Mouse (Mus musculus) intestine, embryonic 15.5 days (tissue): Measurements from ENCODE around the gene Kdm2a. TPM values are rescaled to one million over a fixed set of nuclear protein-coding genes. Genes with fewer than 3 reads are reported as not detected.

ENCODE experiments used
- ATAC-seq: fragments of 200-750 bp; cut with Nextera tagmentation; 2 replicates; pipeline ENCODE4 v1.8.0; 2017; ENCODE audit warnings: moderate TSS enrichment, moderate library complexity
- H3K27ac ChIP-seq: fragments of 300-500 bp; sonication (generic); 2 replicates; pipeline ENCODE4 v1.5.1; 2015; ENCODE audit warnings: mild to moderate bottlenecking, inconsistent platforms
- H3K27me3 ChIP-seq: fragments of 300-500 bp; sonication (generic); replicated peaks from 2 replicates; pipeline ENCODE4 v1.6.1; 2015; ENCODE audit warnings: inconsistent platforms
- H3K36me3 ChIP-seq: fragments of 300-500 bp; sonication (generic); 2 replicates; pipeline ENCODE4 v1.6.1; 2015; ENCODE audit warnings: inconsistent platforms
- H3K4me1 ChIP-seq: fragments of 300-500 bp; sonication (generic); replicated peaks from 2 replicates; pipeline ENCODE4 v1.6.1; 2015; ENCODE audit warnings: inconsistent platforms
- H3K4me2 ChIP-seq: fragments of 300-500 bp; sonication (generic); replicated peaks from 2 replicates; pipeline ENCODE4 v1.6.1; 2015; ENCODE audit warnings: mild to moderate bottlenecking, inconsistent platforms
- H3K4me3 ChIP-seq: fragments of 300-500 bp; sonication (generic); replicated peaks from 2 replicates; pipeline ENCODE4 v1.5.1; 2015; ENCODE audit warnings: inconsistent platforms
- H3K9ac ChIP-seq: fragments of 300-500 bp; sonication (generic); 2 replicates; pipeline ENCODE4 v1.6.1; 2015; ENCODE audit warnings: inconsistent platforms
- H3K9me3 ChIP-seq: fragments of 300-500 bp; sonication (generic); 2 replicates; pipeline ENCODE4 v1.6.1; 2016; ENCODE audit warnings: inconsistent platforms
- WGBS: fragments of 180-500 bp; shearing (Covaris S2); methylation state at CpG from one replicate; pipeline ENCODE4 v1.1.7; 2015; 5-methylcytosine and 5-hydroxymethylcytosine counted together
- polyA plus RNA-seq: library from polyadenylated mRNA; unstranded; fragments of >200 nt; fragmentation: Nextera tagmentation; extraction: Ambion mirVana; gene quantifications from 2 replicates; pipeline ENCODE4 v1.2.1, GENCODE M21; 2015

Kdm2a gene
- 37.5 and 38.9 TPM in 2 replicates for polyA plus RNA-seq

DNA sequence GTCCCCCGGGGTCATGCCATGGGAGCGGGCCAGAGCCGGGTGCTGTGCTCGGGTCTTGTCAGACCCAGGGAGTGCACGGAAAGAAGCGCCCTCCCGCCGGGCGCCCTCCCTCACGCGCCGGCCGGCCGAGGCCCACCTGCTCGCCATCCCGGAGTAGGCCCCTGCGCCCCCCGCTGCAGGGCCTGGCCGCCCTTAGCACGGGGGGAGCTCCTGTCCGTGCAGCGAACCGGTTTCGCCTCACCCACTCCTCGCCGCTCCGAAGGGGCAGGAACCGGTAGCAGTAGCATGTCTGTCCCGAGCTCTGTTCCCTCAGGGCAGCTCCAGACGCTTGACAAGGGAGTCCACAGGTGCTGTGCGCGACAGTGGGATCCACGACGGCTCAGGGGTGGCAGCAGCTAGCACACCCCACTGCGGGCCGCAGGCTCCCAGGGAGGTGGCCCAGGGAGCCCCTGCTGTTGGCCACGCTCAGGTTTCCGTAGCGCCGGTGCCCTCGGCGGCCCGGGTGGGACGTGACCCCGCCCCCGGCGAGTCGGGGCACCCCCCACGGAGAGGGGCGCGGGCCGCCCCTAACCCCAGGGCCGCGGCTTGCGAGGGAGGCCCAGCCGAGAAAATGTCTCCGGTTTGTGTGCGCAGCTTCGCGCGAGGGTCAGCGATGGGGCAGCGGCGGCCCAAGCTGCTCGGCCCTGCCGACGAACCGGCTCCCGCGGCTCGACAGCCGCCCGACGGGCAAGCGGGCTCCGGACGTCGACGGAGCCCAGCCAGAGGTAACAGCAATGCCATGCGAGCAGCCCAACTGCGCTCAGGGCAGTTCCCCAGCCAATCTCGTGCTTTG is at the start of gene Kdm2a:
TSS of gene Kdm2a (minus strand) at position 488 of the 832 bp plus-strand sequence.
- peak within 1 kb of the TSS; percentile 83 for H3K27ac ChIP-seq
- H3K9ac ChIP-seq, result peak within 1 kb of the TSS; percentile 76
- peak within 1 kb of the TSS; percentile 92 for H3K4me3 ChIP-seq
- no peaks in the 10 kb centered on the region for H3K9me3 ChIP-seq
- WGBS, result 1% methylated on average over 82 of the region's 82 CpGs
- H3K36me3 ChIP-seq, result no peaks in the 10 kb centered on the region
- no peaks in the 10 kb centered on the region for H3K27me3 ChIP-seq
- H3K4me1 ChIP-seq, result peaks cover 14% of the 10 kb centered on the region
- H3K4me2 ChIP-seq, result peak within 1 kb of the TSS; percentile 90
- peak; percentile 28; the same call in 1 of the 2 replicates for ATAC-seq

DNA sequence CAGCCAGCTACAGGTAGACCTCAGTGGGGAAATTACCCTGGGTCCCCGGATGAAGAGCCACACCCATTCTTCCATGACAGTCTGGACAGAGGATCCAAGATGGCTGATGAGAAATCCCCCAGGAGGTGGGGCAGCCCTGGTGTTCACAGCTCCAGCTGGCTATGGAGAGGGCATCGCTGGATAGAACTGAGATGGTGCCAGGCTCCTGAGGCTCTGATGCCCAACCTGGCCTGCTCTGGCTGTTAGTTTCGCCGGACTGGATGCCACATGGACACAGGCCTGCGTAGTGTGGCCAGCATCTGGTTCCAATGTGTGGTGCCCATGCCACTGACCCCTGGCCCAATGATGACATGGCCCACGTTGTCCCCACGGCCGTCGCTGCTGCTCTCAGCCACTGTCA is 49.4 kb upstream of the Kdm2a start:
- Histone ChIP-seq H3K9me3 (no peaks in the 10 kb centered on the region), H3K4me2 (no peak overlapping the region), H3K4me3 (no peak overlapping the region), H3K4me1 (0 out of 2 replicates have a peak, but pooled peaks cover under 1% of the 10 kb centered on the region), H3K27ac (no peak overlapping the region), H3K27me3 (no peaks in the 10 kb centered on the region), H3K36me3 (no peaks in the 10 kb centered on the region), H3K9ac (no peak overlapping the region)
- no peak for ATAC-seq
- WGBS, result 92% methylated on average over 9 of the region's 9 CpGs

DNA sequence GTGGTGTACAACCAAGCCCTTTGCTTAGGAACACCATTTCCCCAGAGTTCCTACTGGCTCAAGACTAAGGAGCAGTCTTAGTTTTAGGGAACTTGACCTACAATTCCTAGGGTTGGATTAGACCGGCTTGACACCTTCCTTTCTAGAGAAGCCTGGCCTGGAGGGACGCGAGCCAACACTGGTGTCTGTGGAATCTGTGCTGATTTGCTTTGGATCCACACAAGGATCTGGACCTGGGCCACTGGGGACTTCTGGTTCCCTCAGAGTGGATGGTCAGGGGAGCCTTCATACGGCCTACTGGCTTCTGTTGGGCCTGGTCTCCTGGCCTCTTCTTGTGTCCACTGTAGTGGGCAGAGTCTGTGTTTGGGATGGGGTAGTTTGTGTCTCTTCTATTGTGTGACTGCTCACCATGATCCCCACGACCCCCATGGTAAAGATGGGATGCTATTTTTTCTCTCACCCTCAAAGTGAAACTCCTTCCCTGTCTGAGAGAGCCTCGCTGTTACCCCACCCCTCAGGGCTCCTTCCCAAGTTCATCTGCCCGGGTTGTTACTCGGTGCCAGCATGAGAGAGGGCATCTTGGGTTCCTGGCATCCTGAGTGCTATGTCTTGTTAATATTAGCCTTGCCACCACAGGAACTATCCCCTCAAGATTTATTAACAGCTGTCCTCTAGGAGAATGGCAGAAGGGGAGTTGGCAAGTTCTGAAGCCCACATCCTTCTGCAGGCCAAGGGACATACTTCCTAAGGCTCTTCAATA is 48.8 kb upstream of the Kdm2a start:
- Histone ChIP-seq H3K27ac (no peak overlapping the region), H3K4me3 (no peak overlapping the region), H3K36me3 (no peaks in the 10 kb centered on the region), H3K4me2 (no peak overlapping the region), H3K4me1 (peaks cover 5% of the 10 kb centered on the region), H3K9ac (no peak overlapping the region), H3K9me3 (no peaks in the 10 kb centered on the region), H3K27me3 (no peaks in the 10 kb centered on the region)
- ATAC-seq, result no peak
- WGBS, result 84% methylated on average over 8 of the region's 8 CpGs

DNA sequence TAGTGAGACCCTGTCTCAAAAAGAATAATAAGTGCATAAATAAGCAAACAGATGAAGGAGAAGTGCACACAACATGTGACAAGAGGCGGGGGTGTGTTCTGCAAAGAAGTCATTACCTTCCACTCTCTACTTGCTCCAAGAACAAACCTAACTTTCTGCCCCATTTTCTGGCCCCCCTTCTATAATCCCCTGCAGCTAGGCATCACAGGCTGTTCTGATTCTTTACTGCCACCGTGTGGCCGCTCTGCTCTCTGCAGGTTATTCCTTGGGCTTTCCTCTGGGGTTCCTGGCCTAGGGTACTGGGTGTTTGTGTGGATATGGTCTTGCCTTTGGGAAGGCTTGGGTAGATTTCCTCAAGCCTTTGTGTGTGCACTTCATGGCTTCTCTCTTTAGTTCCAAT is 44.3 kb upstream of the Kdm2a start:
- ATAC-seq, result no peak
- H3K36me3 ChIP-seq, result no peaks in the 10 kb centered on the region
- H3K9me3 ChIP-seq, result no peaks in the 10 kb centered on the region
- H3K9ac ChIP-seq, result no peak overlapping the region
- no peaks in the 10 kb centered on the region for H3K27me3 ChIP-seq
- H3K4me3 ChIP-seq, result no peak overlapping the region
- no peak overlapping the region for H3K27ac ChIP-seq
- 11% methylated on average over 3 of the region's 3 CpGs for WGBS
- no peak overlapping the region for H3K4me2 ChIP-seq
- peaks cover 26% of the 10 kb centered on the region for H3K4me1 ChIP-seq

DNA sequence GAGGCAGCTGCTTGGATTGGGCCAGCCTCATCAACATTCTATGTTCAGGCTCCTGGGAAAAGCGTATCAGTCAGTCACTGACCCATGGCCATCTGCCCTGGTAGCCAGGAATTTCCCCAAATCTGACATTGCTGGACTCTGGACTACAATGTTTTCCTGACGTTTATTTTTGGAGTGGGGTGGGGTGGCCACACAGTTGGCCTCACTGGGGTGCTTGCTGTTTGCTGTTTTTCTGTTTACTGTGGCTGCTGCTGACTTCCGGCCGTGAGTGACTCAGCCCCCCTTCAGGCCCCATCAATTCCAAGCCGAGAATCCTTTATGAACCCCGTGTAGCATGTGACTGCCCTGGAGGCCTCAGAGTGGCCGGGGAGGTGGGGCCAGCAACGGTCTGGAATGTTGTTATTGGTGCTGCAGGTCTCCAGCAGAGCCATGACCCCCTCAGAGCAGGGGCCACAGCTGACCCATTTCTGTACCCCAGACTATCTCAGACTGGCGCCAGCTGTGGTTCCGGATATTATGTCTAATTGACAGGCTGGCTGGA is 43.6 kb upstream of the Kdm2a start:
- no peaks in the 10 kb centered on the region for H3K9me3 ChIP-seq
- no peaks in the 10 kb centered on the region for H3K36me3 ChIP-seq
- WGBS, result 29% methylated on average over 10 of the region's 10 CpGs
- no peak overlapping the region for H3K4me3 ChIP-seq
- no peak overlapping the region for H3K9ac ChIP-seq
- peak; percentile 30 for ATAC-seq
- peak overlapping the region; percentile 5; the same call in 1 of the 2 replicates for H3K27ac ChIP-seq
- H3K4me1 ChIP-seq, result peaks cover 26% of the 10 kb centered on the region
- H3K4me2 ChIP-seq, result no peak overlapping the region
- no peaks in the 10 kb centered on the region for H3K27me3 ChIP-seq

DNA sequence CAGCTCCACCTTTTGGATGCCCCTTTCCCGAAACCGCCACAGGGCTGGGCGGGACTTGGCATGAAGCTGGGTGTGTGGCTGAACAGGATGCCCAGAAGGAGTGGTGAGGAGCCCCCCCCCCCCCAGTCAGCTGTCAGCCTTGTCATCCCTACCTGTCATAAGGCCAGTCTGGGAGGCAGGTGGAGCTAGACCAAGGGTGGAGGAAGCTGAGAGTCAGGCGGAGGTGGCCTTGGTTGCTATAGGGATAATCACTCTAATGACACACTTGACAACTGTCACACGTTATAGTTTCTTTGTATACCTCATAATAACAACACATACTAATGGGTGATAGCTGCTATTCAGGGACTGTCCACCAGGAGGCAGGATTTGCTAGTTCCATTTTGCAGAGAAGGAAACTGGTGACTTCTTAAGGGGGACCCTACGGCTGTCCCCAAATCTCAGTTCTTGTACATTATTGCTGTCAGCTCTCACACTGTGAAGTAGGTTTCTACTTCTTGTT is 43.1 kb upstream of the Kdm2a start:
- WGBS, result 46% methylated on average over 6 of the region's 6 CpGs

DNA sequence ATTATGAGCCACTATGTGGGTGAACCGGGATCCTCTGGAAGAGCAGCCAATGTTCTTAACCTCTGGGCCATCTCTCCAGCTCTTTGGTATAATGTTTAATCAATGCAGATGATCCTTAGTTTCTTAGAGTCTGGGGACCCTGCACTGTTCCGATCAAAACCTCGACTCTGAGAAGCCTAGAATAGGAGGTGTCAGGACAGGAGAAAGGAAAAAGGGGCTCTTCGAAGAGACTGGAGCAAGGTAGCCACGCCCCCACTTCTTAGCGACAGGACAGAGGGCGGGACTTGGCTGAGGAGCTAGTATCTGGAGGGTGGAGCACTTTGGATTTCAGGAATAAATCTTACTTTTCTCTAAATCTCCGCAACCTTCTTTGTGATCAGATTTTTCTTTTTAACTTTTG is 42.1 kb upstream of the Kdm2a start:
- Histone ChIP-seq H3K9ac (no peak overlapping the region), H3K9me3 (no peaks in the 10 kb centered on the region), H3K36me3 (no peaks in the 10 kb centered on the region), H3K4me2 (peak overlapping the region; percentile 92), H3K4me1 (peaks cover 26% of the 10 kb centered on the region), H3K27ac (no peak overlapping the region), H3K4me3 (peak overlapping the region; percentile 72), H3K27me3 (no peaks in the 10 kb centered on the region)
- 10% methylated on average over 8 of the region's 8 CpGs for WGBS
- ATAC-seq, result 0 out of 2 replicates have a peak, but pooled peaks have one; percentile 24

More for the DNA sequence above, 43.1 kb upstream of the Kdm2a start:
- H3K4me3 ChIP-seq, result no peak overlapping the region
- H3K36me3 ChIP-seq, result no peaks in the 10 kb centered on the region
- peak overlapping the region; percentile 5; the same call in 1 of the 2 replicates for H3K27ac ChIP-seq
- no peak overlapping the region for H3K9ac ChIP-seq
- ATAC-seq, result peak; percentile 37; the same call in 1 of the 2 replicates
- H3K27me3 ChIP-seq, result no peaks in the 10 kb centered on the region
- peaks cover 26% of the 10 kb centered on the region for H3K4me1 ChIP-seq
- no peaks in the 10 kb centered on the region for H3K9me3 ChIP-seq
- H3K4me2 ChIP-seq, result no peak overlapping the region

DNA sequence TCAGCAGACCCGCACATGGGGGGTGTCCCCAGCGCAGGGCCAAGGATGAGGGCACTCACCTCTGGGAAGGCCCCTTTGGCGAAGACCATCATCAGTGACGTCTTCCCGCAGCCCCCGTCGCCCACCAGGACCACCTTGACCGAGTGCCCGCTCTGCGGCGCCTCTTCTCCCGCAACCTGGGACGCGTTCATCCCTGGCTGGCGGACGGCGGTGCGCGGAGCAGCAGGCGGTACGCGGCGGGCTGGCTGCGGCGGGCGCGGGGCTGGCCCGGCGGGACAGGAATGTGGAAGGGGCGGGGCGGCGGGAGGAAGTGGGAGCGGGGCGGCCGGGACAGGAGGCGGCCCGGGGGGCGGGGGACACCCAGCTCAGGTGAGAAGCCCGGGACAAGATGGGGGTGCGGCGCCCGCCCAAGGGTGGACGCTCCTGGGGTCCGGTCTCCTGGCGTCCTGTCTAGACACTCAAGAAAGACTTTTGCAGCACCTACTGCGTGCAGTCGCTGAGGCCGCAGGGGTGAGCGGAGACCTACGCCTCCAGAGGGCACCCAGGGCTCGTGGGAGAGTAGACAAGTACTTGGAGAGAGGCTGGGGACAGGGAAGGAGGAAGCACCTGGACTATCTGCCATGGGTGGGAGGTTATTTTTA is 41.2 kb upstream of the Kdm2a start, which contains the start of gene Rhod:
TSS of gene Rhod (minus strand) at position 272 of the 641 bp plus-strand sequence.
- under 1% methylated on average over 49 of the region's 51 CpGs for WGBS
- Histone ChIP-seq H3K9ac (peak within 1 kb of the TSS; percentile 75), H3K36me3 (no peaks in the 10 kb centered on the region), H3K4me1 (peaks cover 26% of the 10 kb centered on the region), H3K27me3 (no peaks in the 10 kb centered on the region), H3K9me3 (no peaks in the 10 kb centered on the region), H3K27ac (peak within 1 kb of the TSS; percentile 33), H3K4me2 (peak within 1 kb of the TSS; percentile 92), H3K4me3 (peak within 1 kb of the TSS; percentile 72)
- ATAC-seq, result peak; percentile 79

DNA sequence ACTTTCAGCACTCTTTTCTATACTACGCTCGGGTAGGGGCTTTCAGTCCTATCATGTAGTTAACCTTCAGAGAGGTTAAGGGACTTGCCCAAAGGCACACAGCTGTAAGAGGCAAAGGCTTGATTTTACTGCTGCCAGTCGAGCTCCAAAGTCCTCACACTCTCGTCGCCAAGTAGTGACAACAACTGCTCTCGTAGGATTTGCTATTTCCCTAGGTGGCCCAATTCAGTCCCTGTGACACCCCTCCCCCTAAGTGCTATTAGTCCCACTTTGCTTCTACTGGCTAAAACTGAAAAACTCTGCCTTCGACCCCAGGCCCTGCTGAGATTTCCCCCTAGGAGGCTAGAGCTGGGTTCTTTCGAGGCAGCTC is 40.7 kb upstream of the Kdm2a start:
- H3K27ac ChIP-seq, result peak overlapping the region; percentile 33; the same call in 1 of the 2 replicates
- H3K9ac ChIP-seq, result peak overlapping the region; percentile 75
- no peaks in the 10 kb centered on the region for H3K36me3 ChIP-seq
- H3K9me3 ChIP-seq, result no peaks in the 10 kb centered on the region
- peak overlapping the region; percentile 92 for H3K4me2 ChIP-seq
- ATAC-seq, result 0 out of 2 replicates have a peak, but pooled peaks have one; percentile 1
- H3K4me3 ChIP-seq, result peak overlapping the region; percentile 72
- WGBS, result 6% methylated on average over 8 of the region's 8 CpGs
- no peaks in the 10 kb centered on the region for H3K27me3 ChIP-seq
- peaks cover 26% of the 10 kb centered on the region for H3K4me1 ChIP-seq

DNA sequence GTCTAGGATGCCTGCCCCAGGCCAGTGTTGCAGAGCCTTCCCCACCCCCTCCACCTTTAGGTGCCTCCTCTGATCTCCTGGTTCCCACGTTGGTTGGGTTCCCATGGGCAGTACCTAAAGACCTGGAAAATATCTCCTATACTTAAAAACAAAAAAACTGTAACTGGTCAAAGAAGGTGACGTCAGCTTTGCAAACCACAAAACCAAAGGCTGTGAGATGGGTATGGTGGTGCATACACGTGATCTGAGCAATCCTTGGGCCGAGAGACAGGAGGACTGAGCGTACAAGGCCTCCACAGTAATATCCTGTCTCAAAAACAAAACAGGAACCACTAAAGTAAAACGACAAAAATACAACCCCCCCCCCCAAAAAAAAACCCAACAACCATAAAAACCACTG is 39.8 kb upstream of the Kdm2a start:
- no peak overlapping the region for H3K9ac ChIP-seq
- peaks cover 26% of the 10 kb centered on the region for H3K4me1 ChIP-seq
- no peak for ATAC-seq
- H3K9me3 ChIP-seq, result no peaks in the 10 kb centered on the region
- H3K36me3 ChIP-seq, result no peaks in the 10 kb centered on the region
- no peak overlapping the region for H3K27ac ChIP-seq
- H3K4me3 ChIP-seq, result no peak overlapping the region
- H3K4me2 ChIP-seq, result peak overlapping the region; percentile 92; the same call in 1 of the 2 replicates
- H3K27me3 ChIP-seq, result no peaks in the 10 kb centered on the region
- WGBS, result 78% methylated on average over 6 of the region's 6 CpGs

DNA sequence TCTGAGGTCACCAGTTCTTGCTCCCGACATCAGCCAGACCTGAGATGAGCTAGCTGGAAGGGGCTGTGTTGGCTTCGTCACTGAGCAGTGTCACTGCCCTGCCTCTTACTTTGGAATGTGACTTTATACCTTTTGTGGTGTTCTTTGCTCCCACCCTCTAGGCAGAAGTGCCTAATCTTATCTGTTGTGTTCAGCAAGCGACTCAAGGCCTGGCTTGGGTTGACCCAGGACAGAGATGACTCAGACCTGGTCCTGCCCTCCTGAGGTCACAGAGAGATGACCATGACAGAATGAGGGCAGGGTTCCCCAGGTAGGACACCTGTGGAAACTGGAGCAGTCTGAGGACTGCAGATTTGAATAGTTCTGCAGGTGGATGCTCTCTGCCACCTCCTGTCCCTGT is 38.2 kb upstream of the Kdm2a start:
- 75% methylated on average over 3 of the region's 3 CpGs for WGBS
- Histone ChIP-seq H3K27me3 (no peaks in the 10 kb centered on the region), H3K4me1 (peaks cover 16% of the 10 kb centered on the region; the same call in 1 of the 2 replicates), H3K4me3 (no peak overlapping the region), H3K36me3 (no peaks in the 10 kb centered on the region), H3K9ac (no peak overlapping the region), H3K9me3 (no peaks in the 10 kb centered on the region), H3K4me2 (no peak overlapping the region), H3K27ac (no peak overlapping the region)
- no peak for ATAC-seq
